Mouse (Mus musculus) effector memory CD4-positive, alpha-beta T cell, adult 5 months (primary cell): Measurements from ENCODE around the gene Gnl3l. TPM values are rescaled to one million over a fixed set of nuclear protein-coding genes. Genes with fewer than 3 reads are reported as not detected.

Experiments
- polyA plus RNA-seq: library from polyadenylated mRNA; unstranded; fragments of 100-300 nt; shearing (Covaris generic); gene quantifications from one replicate; pipeline ENCODE4 v1.2.1, GENCODE M21; 2017

The Gnl3l gene
- polyA plus RNA-seq: 31.3 TPM

GRCm38 (mm10) chrX:151016938-151017877 lies at the start of gene Gnl3l:
Gene Gnl3l, minus strand, starts transcription at chrX:151017322.

GRCm38 (mm10) chrX:151045850-151046249 lies 28.7 kb upstream of the Gnl3l start, which contains the start of gene Fgd1:
Gene Fgd1, plus strand, starts transcription at chrX:151046150.

Other genes with a start within 250 kb of the Gnl3l start
- 3.3 TPM for gene Maged2, start 203.0 kb downstream of the Gnl3l start, polyA plus RNA-seq
- gene Fgd1, start 28.8 kb upstream of the Gnl3l start, polyA plus RNA-seq: 0.21 TPM
- gene Tsr2, start 79.2 kb upstream of the Gnl3l start, polyA plus RNA-seq: 34.7 TPM
- gene Wnk3, start 180.8 kb upstream of the Gnl3l start, polyA plus RNA-seq: not detected